Mouse (Mus musculus): ENCODE results near the gene Cpeb2.

DNA sequence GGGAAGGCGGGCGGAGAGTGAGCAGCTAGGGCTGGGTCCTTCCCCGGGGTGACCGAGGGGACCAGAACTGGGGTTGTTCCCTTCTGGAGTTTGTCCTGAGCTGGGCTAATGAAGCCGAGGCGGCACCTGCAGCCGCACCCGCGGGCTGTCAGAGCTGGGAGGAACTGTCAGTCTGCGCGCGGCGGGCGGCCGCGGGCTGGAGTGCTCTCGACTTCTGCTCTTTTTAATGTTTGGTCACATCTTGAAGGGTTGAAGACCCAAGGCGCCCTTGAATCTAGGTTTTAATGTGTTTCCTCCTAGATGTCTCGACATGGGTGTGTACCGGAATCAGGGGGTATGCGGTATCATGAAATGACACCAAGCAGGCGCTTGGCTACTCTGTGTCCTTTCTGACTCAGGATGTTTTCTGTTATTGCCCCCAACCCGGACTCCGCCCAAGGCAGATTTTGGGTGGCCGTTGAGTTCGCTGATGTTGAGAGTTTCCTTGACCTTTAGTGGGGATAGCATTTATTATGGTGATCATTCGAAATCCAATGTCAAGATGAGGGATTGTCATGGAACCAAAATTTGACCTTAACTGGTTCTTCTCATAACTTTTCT, 2.3 kb downstream of the Cpeb2 start:
- TF ChIP-seq TCF3 (IDR thresholded peaks at IDR 0.05; ENCODE audit: insufficient read length, low read depth): no peak
- TF ChIP-seq USF1 (IDR thresholded peaks at IDR 0.05; ENCODE audit: low read depth): no peak
- TF ChIP-seq POLR2A (IDR thresholded peaks at IDR 0.05; ENCODE audit: insufficient read length, low read depth): no peak
- TF ChIP-seq POLR2AphosphoS2 (IDR thresholded peaks at IDR 0.05; ENCODE audit: insufficient read length, low read depth): no peak
- no peak for TF ChIP-seq MYOG (IDR thresholded peaks at IDR 0.05; ENCODE audit: control insufficient read depth in 1 of 3, insufficient read depth in 1 of 3, insufficient read length in 2 of 3, low read depth in 2 of 3)
- TF ChIP-seq MAX (IDR thresholded peaks at IDR 0.05; ENCODE audit: low read depth): no peak

Data from myocyte (in vitro differentiated cells).